Mouse (Mus musculus): Measurements from ENCODE around the gene Kcnip3.

Gene Kcnip3

DNA sequence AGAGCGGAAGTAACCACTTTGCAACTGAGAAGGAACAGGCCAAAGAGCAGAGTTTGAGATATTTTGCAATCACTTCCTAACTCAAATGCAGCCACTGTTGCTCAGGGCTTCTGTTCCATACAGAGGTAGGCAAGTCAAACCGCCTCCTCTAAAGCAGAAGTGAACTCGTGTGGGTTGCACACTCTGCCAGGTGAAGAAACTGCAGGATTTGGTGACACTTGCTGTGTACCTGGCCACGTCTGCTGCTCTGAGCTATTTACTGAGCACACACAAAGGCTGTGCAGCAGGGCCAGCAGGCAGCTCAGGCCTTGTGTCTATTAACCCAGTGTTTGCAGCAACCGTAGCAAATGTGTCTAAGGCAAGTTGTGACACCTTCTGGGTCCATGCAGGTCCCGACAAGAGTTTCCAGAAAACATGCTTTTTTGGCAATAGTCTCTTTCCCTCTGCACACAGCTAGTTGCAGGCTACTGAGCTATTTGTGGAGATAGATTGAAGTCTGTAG is 15.7 kb downstream of the Kcnip3 start:
- no peaks in the 10 kb centered on the region for H3K36me3 ChIP-seq (ENCODE audit: control insufficient read depth, insufficient read depth, low read length, poor library complexity, severe bottlenecking)
- H3K27me3 ChIP-seq (ENCODE audit: control insufficient read depth, insufficient read depth, low read length, poor library complexity, severe bottlenecking), result no peaks in the 10 kb centered on the region
- no peak for DNase-seq (ENCODE audit: low read depth, low spot score)

DNA sequence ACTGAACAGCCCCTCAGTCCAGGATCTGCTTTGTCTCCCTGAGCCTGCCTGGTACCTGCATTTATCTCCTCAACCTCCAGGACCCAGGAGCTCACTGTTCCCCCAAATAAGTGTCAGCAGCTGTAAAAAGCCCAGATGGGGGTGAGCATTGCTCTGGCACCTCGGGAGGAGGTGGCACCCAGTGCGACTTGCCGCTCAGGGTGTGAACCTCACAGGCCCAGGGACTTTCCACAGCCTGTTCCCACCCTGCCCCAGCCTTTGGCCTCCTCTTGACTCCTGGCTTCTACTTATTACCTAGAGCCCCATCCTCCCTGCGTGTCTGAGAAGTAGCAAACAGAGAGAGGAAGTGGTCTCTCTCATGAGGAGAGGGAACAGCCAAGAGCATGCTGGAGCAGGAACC is 16.7 kb downstream of the Kcnip3 start:
- Histone ChIP-seq H3K27me3 (ENCODE audit: control insufficient read depth, insufficient read depth, low read length, poor library complexity, severe bottlenecking) (no peaks in the 10 kb centered on the region), H3K36me3 (ENCODE audit: control insufficient read depth, insufficient read depth, low read length, poor library complexity, severe bottlenecking) (no peaks in the 10 kb centered on the region)
- DNase-seq (ENCODE audit: low read depth, low spot score), result no peak

DNA sequence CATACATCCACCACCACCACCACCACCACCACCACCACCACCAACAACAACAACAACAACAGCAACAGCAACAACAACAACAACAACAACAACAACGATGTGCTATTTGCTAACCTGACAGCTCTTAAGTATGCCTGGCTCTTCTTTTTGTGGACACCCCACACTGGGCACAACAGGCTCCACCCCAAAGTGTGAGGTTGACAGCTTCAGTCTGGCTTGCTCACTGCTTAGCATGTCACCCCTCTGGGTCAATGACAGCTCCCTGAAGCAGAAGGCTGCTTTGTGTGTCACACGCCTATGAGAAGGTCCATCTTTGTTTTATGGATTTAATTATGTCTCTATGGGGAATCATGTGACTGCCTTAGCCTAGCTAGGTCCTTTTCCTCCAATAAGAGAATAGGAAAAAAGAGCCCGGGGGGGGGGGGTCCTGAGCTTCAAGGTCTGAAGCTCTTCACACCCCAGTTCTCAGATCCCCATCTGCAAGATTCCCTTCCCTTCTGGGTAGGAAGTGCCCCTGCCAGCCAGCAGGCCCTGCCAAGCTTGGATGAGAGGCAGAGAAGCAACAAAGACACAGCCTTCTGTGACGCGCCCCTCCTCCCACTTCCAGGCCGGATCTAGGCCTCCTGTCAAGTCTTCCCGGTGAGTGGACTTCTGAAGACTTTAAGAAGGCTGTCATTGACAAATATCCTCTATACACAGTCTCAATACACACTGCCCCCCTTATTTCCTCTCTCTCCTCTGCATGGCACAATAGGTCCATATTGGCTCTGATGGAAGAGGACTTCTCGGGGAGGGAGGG is 17.9 kb downstream of the Kcnip3 start:
- no peaks in the 10 kb centered on the region for H3K27me3 ChIP-seq (ENCODE audit: control insufficient read depth, insufficient read depth, low read length, poor library complexity, severe bottlenecking)
- no peaks in the 10 kb centered on the region for H3K36me3 ChIP-seq (ENCODE audit: control insufficient read depth, insufficient read depth, low read length, poor library complexity, severe bottlenecking)
- no peak for DNase-seq (ENCODE audit: low read depth, low spot score)

DNA sequence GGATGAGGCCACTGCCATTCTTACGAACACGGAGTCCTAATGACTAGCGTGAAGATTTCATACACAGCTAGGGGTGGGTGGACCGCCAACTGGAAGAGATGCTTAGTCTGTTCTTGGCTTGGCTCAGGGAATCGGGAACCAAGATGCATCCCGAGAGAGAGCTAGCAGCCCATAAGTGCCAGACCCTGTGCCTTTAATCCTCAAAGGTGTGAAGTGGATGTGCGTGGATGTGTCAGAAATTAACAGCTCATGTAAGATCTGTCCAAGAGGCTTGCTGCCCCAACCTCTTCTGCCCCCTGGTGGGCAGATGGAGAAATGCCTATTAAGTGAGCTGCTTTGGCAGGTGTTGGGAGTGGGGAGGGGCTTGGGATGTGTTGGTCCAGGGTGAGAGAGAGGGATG is 20.8 kb downstream of the Kcnip3 start:
- DNase-seq (ENCODE audit: low read depth, low spot score), result peak; percentile 62
- H3K27me3 ChIP-seq (ENCODE audit: control insufficient read depth, insufficient read depth, low read length, poor library complexity, severe bottlenecking), result no peaks in the 10 kb centered on the region
- no peaks in the 10 kb centered on the region for H3K36me3 ChIP-seq (ENCODE audit: control insufficient read depth, insufficient read depth, low read length, poor library complexity, severe bottlenecking)

DNA sequence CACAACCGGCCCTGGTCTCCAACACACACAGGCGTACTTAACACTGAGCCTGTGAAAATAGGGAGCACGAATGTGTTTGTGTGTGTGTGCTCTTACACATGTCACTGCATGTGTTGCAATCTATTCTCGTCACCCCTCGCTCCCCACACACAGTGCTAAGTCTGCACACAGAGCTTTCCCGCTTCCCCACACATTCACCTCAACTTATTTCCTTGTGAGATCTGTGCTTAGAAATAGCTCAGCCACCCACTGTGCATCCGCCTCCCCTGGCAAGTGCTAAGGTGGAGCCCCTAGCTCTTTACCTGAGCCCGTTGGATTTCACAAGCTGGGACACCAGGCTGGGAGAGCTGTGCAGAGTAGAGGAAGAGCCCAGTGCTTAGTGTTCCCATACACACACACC is 23.1 kb downstream of the Kcnip3 start:
- no peaks in the 10 kb centered on the region for H3K36me3 ChIP-seq (ENCODE audit: control insufficient read depth, insufficient read depth, low read length, poor library complexity, severe bottlenecking)
- DNase-seq (ENCODE audit: low read depth, low spot score), result no peak
- no peaks in the 10 kb centered on the region for H3K27me3 ChIP-seq (ENCODE audit: control insufficient read depth, insufficient read depth, low read length, poor library complexity, severe bottlenecking)

DNA sequence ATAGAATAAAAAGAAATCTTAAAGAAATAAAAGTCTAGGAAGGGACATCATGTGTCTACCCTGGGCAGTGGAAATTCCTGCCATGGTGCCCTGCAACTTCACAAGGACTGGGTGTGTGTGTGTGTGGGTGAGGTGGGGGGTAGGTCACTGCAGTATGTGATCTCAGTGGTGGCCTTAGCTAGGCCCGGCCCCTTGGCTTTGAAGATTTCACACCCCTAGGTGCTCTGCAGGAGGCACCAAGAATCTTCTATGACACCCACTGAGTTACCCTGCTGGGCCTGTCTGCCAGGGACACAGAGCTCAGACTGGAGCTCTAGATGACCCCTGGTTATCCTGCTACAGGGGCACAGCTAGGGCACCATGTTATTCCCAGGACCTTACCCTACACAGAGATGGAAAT is 25.6 kb downstream of the Kcnip3 start:
- no peaks in the 10 kb centered on the region for H3K27me3 ChIP-seq (ENCODE audit: control insufficient read depth, insufficient read depth, low read length, poor library complexity, severe bottlenecking)

DNA sequence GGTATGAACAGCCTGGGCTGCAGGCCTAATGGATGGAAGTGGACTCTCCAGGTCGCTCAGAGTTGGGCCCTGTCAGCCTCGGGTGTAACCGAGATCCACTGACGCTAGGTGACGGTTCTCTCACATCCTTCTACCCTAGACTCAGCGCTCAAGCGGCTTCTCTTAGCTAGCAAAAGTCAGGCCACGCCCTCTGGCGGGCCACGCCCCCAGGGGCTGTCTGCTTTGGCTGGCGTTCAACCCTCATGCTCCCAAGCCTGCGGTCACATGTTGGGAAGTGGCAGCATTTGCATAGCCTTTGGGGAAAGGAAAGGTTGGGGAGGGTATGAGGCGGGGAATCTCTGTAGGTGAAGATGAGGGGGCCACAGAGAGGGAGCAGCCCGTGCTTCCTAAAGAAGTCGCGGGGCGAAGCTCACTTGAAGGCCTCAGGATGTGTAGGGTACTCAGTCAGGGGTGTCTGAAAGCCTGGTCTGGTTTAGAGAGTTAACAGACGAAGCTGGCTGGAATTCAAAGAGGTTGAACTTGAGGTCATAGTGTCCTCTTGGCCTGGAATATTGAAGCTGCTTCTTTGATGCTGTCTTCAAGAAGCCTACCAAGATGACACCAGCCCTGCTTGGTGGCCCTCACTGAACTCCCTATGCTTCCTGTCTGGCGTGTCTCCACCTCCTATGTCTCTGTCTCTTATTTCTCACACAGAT is 37.3 kb downstream of the Kcnip3 start:
- Histone ChIP-seq H3K27me3 (ENCODE audit: control insufficient read depth, insufficient read depth, low read length, poor library complexity, severe bottlenecking) (no peaks in the 10 kb centered on the region), H3K36me3 (ENCODE audit: control insufficient read depth, insufficient read depth, low read length, poor library complexity, severe bottlenecking) (no peaks in the 10 kb centered on the region)
- DNase-seq (ENCODE audit: low read depth, low spot score), result peak; percentile 24

More for the DNA sequence above, 25.6 kb downstream of the Kcnip3 start:
- H3K36me3 ChIP-seq (ENCODE audit: control insufficient read depth, insufficient read depth, low read length, poor library complexity, severe bottlenecking), result no peaks in the 10 kb centered on the region
- no peak for DNase-seq (ENCODE audit: low read depth, low spot score)

DNA sequence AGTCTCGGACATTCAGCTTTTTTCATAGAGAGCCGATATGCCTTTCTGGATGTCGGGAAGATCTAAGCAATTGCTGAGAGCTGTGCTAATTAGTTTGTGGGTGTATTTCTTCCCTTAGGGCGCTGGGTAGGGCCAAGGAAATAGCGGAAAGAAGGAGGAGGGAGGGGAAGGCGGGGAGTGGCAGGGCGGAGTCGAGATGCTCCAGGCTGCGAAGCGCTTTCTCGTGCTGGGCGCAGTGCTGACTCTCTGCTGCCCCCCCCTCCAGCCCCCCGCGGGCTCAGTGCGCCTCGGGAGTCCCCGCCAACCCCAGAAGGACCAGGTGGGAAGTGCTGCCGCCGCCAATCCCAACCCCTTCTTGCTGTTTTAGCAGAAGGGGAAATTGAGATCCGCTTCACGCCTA is 38.9 kb downstream of the Kcnip3 start:
- H3K36me3 ChIP-seq (ENCODE audit: control insufficient read depth, insufficient read depth, low read length, poor library complexity, severe bottlenecking), result no peaks in the 10 kb centered on the region
- no peaks in the 10 kb centered on the region for H3K27me3 ChIP-seq (ENCODE audit: control insufficient read depth, insufficient read depth, low read length, poor library complexity, severe bottlenecking)
- no peak for DNase-seq (ENCODE audit: low read depth, low spot score)

DNA sequence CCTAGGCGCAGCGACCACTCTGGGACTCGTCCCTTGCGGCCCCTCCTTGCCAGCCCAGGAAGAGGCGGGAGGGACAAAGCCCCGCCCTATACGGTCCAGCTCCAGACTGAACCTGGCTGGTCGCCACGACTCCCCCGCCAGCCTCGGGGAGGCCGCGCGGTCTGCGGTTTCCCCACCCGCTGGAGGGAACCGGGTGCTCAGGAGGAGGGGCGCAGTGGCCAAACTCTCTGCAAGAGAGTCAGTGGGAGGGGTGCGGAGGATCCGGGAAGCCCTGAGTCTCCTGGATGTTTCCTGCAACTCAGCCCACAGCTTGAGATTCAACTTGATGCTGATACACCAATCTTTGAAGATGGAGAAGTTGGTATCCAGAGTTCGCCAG is 39.4 kb downstream of the Kcnip3 start:
- DNase-seq (ENCODE audit: low read depth, low spot score), result no peak
- H3K36me3 ChIP-seq (ENCODE audit: control insufficient read depth, insufficient read depth, low read length, poor library complexity, severe bottlenecking), result no peaks in the 10 kb centered on the region
- no peaks in the 10 kb centered on the region for H3K27me3 ChIP-seq (ENCODE audit: control insufficient read depth, insufficient read depth, low read length, poor library complexity, severe bottlenecking)

DNA sequence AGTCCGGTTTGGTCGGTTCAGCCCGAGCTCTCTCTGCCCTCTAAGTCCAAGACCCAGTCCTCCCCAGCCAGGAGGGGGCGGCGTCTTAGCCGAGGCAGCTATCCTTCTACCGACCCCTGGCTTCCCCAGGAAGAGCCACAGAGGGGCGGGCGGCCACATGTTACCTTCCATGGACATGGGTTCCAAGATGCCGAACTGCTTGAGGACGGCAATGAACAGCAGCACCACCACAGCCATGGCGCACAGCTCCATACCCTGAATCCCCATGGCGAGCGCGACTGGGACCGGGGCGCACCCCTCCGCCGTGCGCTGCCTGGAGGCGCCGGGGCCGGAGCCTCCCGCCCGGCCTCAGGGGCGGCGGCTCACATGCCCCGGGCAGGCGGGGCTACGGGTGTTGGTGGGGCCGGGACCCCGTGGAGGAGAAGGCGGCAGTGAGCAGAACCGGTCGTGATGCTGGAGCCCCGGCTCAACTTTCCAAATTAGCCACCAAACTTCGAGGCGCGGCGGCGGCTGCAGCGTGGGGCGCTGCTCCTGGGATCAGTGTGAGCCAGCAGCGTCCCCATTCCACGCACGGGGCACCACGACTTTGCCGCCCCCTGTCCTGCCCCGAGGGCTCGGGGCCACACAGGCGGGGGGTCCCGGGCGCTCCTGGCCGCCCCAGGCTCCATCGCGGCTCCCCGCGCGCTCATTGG is 39.9 kb downstream of the Kcnip3 start:
- H3K27me3 ChIP-seq (ENCODE audit: control insufficient read depth, insufficient read depth, low read length, poor library complexity, severe bottlenecking), result no peaks in the 10 kb centered on the region
- no peak for DNase-seq (ENCODE audit: low read depth, low spot score)
- no peaks in the 10 kb centered on the region for H3K36me3 ChIP-seq (ENCODE audit: control insufficient read depth, insufficient read depth, low read length, poor library complexity, severe bottlenecking)

DNA sequence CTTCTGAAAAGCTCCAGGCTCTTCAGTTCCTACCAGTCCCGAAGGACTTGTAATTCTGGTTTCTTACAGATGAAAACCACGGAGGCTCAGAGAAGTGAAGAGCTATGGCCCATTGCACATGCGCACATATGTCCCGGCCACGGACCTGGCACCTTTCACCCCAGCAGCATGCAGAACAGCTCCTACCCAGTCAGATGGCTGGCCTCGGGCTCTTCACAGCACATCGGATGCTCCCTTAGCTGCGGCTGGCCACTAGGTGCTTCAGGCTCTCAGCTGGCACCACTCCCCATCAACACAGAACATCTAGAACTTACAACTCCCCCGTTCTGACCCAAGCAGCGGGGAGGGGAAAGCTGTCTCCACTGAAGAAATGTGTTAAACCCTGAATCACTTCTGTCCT is 42.1 kb downstream of the Kcnip3 start:
- no peak for DNase-seq (ENCODE audit: low read depth, low spot score)
- no peaks in the 10 kb centered on the region for H3K27me3 ChIP-seq (ENCODE audit: control insufficient read depth, insufficient read depth, low read length, poor library complexity, severe bottlenecking)
- no peaks in the 10 kb centered on the region for H3K36me3 ChIP-seq (ENCODE audit: control insufficient read depth, insufficient read depth, low read length, poor library complexity, severe bottlenecking)

DNA sequence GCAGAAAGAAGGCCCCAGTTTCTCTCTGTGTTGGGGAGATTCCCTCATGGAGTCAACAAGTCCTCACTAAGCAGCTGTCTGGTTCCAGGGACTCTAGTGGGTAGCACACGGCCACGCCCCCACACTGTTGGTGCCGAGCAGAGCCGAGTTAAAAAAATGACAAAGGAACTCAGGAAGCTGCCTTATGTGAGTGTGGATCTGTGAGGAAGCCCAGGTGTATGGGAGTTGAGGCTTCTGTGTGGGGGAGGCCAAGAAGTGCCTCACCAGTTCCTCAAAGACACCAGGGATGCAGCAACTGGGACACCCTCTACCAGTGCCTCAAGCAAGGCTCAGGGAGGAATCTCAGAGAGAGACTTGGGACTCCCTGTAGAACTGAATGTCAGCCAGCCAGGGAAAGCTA is 42.7 kb downstream of the Kcnip3 start:
- no peaks in the 10 kb centered on the region for H3K36me3 ChIP-seq (ENCODE audit: control insufficient read depth, insufficient read depth, low read length, poor library complexity, severe bottlenecking)
- no peaks in the 10 kb centered on the region for H3K27me3 ChIP-seq (ENCODE audit: control insufficient read depth, insufficient read depth, low read length, poor library complexity, severe bottlenecking)
- no peak for DNase-seq (ENCODE audit: low read depth, low spot score)

DNA sequence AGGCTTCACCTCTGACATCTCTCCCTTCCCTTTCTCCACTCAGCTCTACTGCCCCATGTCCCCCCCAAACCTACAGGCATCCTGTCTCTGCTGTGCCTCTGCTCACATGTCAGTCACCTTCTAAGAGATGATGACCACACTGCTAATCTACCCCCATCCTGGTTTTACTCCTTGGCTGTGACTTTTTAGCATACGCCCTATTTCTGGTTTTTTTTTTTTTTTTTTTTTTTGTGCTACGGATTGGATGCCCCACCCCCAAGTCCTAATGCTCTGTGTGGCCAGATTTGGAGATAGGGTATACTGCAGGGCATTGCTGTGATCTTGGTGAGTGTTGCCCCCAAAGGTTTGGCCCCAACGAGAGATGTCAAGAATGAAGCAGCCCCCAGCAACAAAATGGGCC is 49.6 kb downstream of the Kcnip3 start:
- Histone ChIP-seq H3K36me3 (ENCODE audit: control insufficient read depth, insufficient read depth, low read length, poor library complexity, severe bottlenecking) (no peaks in the 10 kb centered on the region), H3K27me3 (ENCODE audit: control insufficient read depth, insufficient read depth, low read length, poor library complexity, severe bottlenecking) (no peaks in the 10 kb centered on the region)
- DNase-seq (ENCODE audit: low read depth, low spot score), result no peak

DNA sequence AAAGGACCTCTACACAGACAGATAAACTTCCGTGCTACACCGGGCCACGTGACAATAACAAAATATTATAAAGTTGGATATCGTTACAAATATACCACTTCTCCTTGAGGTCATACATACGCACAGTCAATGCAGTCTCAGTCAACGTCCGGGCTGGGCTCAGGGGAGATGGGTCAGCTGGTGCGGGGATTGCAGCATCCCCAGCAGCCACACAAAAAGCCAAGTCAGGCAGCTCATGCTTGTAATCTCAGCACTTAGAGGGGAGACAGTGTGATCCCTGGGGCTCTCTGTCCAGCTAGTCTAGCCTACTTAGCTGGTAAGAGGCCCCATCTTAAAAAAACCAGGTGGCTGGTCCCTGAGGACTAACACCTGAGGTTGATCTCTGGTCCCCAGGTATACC is 50.6 kb downstream of the Kcnip3 start:
- no peak for DNase-seq (ENCODE audit: low read depth, low spot score)
- H3K36me3 ChIP-seq (ENCODE audit: control insufficient read depth, insufficient read depth, low read length, poor library complexity, severe bottlenecking), result no peaks in the 10 kb centered on the region
- H3K27me3 ChIP-seq (ENCODE audit: control insufficient read depth, insufficient read depth, low read length, poor library complexity, severe bottlenecking), result no peaks in the 10 kb centered on the region

DNA sequence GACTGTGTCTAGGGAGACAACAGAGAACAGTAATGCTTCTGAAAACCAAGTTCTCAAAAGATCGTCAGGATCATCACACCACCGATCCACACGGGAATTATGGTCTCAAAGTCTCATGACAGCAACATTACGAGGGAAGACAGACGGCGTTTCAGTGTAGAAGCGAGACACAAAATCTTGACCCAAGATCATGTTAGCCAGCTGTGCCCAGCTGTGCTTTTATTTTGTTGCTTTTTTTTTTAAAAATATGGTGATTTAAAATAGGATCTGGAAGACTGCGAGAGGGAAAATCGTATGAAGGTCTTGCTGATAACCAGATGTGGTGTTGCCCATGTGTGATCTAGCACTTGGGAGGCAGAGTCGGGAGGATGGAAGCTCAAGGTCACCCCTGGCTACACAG is 51.2 kb downstream of the Kcnip3 start:
- Histone ChIP-seq H3K36me3 (ENCODE audit: control insufficient read depth, insufficient read depth, low read length, poor library complexity, severe bottlenecking) (no peaks in the 10 kb centered on the region), H3K27me3 (ENCODE audit: control insufficient read depth, insufficient read depth, low read length, poor library complexity, severe bottlenecking) (no peaks in the 10 kb centered on the region)
- DNase-seq (ENCODE audit: low read depth, low spot score), result no peak
